Mouse (Mus musculus) right cerebral cortex, postnatal 14 days (tissue): ENCODE results near the gene Tomm20.
"Not testable (repeated sequence)": the region's sequence is repeated elsewhere in the genome, so short reads cannot be mapped to it uniquely, and the experiment has no call there.

Experiments
- DNase-seq: peaks from one replicate; pipeline ENCODE4 v3.0.0; 2022

Gene Tomm20

DNA sequence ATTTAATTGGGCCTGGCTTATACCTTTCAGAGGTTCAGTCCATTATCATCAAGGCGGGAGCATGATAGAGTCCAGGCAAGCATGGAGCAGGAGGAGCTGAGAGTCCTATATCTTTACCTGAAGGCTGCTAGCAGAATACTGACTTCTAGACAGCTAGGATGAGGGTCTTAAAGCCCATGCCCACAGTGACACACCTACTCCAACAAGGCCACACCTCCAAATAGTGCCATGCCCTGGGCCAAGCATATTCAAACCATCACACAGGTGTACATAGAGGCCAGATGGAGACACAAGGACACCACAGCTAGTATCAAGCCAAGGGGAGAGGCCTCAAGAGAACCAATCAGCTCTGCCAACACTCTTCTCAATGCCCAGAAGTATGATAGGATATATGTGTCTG, 63.1 kb downstream of the Tomm20 start:
- DNase-seq = not testable (repeated sequence)

GRCm38 (mm10) chr8:126881641-126882140, 64.0 kb downstream of the Tomm20 start:
- DNase-seq = no peak
